Mouse (Mus musculus) Patski (cell line): Measurements from ENCODE around the gene Gm10153. TPM values are rescaled to one million over a fixed set of nuclear protein-coding genes. Genes with fewer than 3 reads are reported as not detected.
"Not testable (repeated sequence)": the region's sequence is repeated elsewhere in the genome, so short reads cannot be mapped to it uniquely, and the experiment has no call there.

ENCODE experiments used
- ATAC-seq: fragments of 100-300 bp; one replicate; pipeline ENCODE4 v1.8.0; 2021
- CTCF ChIA-PET: fragments of 350-600 bp; sonication (Branson Sonifier 250); formaldehyde crosslinking; loops from one replicate; lab custom pipeline; 2022; ENCODE audit warnings: inconsistent platforms; lab: Charles Lee
- POLR2A ChIA-PET: fragments of 350-600 bp; sonication (Branson Sonifier 250); formaldehyde crosslinking; loops from one replicate; lab custom pipeline; 2022; ENCODE audit warnings: antibody characterized with exemption, inconsistent platforms; lab: Charles Lee
- DNase-seq: peaks from one replicate; pipeline ENCODE4 v3.0.0-alpha.2; 2011; ENCODE audit warnings: low read depth, low spot score
- H3K27me3 ChIP-seq: fragments of 371-371 bp; one replicate; pipeline ENCODE4 v1.5.1; 2021
- CTCF ChIP-seq: fragments of 100-300 bp; IDR thresholded peaks from one replicate; pipeline ENCODE4 v1.5.1; 2021
- in situ Hi-C: fragments of 300-500 bp; cut with MboI; formaldehyde crosslinking; loops from 3 replicates; pipeline ENCODE4 v1.11.1; 2018; ENCODE audit warnings: low pct_unique_long_range_greater_than_20kb, mixed read lengths
- polyA plus RNA-seq: library from polyadenylated mRNA; unstranded; gene quantifications from one replicate; pipeline ENCODE4 v1.2.3, GENCODE M21; 2021

Gene Gm10153
- polyA plus RNA-seq, 1 experiment from 2014 or later: not detected

DNA sequence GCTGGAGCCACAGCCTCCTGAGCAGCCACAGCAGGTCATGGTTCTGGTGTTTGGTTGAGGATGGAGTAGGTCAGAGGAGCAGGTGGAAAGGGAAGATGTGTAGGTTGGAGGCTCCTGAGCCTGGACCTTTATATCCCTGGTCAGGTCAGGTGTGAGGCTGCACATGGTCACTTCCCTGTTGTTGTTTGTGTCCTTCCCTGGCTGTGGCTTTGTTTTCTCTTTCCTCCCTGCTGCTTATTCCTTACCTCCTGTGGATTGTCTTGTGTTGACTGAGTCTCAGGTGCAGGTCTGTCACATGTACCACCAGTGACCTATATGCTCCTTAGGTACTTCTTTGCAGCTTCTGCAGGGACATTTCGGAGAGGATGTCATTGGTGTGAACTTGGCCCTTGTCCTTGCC lies 45.7 kb downstream of the Gm10153 start, which contains the start of gene Gm45337:
Gene Gm45337, minus strand, starts transcription at position 101 of the 400 bp plus-strand sequence.
- no peak for TF ChIP-seq CTCF
- ChIA-PET CTCF (no interaction called here), POLR2A (no interaction called here)
- in situ Hi-C loops: no loop called here
- ATAC-seq (no peak), DNase-seq (no peak)
- no peaks in the 10 kb centered on the region for H3K27me3 ChIP-seq

DNA sequence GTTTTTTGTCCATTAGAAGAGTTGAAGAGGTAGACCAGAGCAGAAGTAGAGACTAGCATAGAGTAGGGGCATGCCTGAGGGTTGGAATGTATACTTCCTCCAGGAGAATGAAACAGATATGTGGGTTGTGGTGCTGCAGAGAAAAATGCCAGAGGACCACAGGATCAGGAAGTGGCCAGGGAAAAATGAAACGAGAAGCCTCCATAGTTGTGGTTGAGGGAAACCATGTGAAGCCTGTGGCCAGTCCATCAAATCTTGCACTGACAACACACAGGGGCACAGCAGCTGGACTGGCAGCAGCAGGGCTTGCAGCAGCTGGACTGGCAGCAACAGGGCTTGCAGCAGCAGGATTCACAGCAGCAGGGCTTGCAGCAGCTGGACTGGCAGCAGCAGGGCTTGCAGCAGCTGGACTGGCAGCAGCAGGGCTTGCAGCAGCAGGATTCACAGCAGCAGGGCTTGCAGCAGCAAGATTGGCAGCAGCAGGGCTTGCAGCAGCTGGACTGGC lies 46.6 kb downstream of the Gm10153 start:
- ATAC-seq, POLR2A ChIA-PET, H3K27me3 ChIP-seq, CTCF ChIA-PET, DNase-seq, in situ Hi-C loops: not testable (repeated sequence)

DNA sequence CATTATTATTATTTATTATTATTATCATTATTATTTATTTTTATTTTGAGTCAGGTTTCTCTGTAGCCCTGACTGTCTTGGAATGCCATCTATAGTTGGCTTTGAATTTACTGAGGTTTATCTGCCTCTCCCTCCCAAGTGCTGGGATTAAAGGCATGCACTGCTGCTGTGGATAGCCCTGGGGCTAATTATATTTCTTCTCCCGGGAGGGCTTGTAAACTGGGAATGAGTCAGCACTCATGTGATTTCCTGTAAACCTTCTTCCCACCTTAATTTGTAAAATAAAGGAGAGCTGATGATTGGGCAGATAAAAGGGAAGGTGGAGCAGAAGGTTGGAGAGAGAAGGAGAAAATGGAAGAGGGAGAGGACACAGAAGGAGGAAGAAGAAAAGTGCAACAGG lies 49.5 kb downstream of the Gm10153 start:
- ChIA-PET POLR2A (no interaction called here), CTCF (no interaction called here)
- in situ Hi-C loops: no loop called here
- TF ChIP-seq CTCF: no peak
- ATAC-seq (no peak), DNase-seq (no peak)
- peaks cover 12% of the 10 kb centered on the region for H3K27me3 ChIP-seq

Other genes with a start within 250 kb of the Gm10153 start
- 0.04 TPM for gene Brsk2, start 240.6 kb downstream of the Gm10153 start, polyA plus RNA-seq
- 35.2 TPM for gene Mob2, start 129.3 kb downstream of the Gm10153 start, polyA plus RNA-seq
- 15.2 TPM for gene Dusp8, start 94.5 kb downstream of the Gm10153 start, polyA plus RNA-seq
- not detected for gene Gm45618, start 69.7 kb downstream of the Gm10153 start, polyA plus RNA-seq
- not detected for gene Gm39115, start 54.4 kb downstream of the Gm10153 start, polyA plus RNA-seq
- not detected for gene Gm45337, start 45.8 kb downstream of the Gm10153 start, polyA plus RNA-seq
- gene Gm29735, start 33.3 kb downstream of the Gm10153 start, polyA plus RNA-seq: not detected
- gene Gm4553, start 24.6 kb downstream of the Gm10153 start, polyA plus RNA-seq: not detected
- gene Krtap5-2, start 14.4 kb downstream of the Gm10153 start, polyA plus RNA-seq: not detected
- not detected for gene Krtap5-3, start 11.0 kb upstream of the Gm10153 start, polyA plus RNA-seq
- gene Gm7579, start 21.5 kb upstream of the Gm10153 start, polyA plus RNA-seq: not detected
- not detected for gene Krtap5-5, start 39.6 kb upstream of the Gm10153 start, polyA plus RNA-seq
- gene Gm40460, start 50.7 kb upstream of the Gm10153 start, polyA plus RNA-seq: not detected
- gene Gm2431, start 68.0 kb upstream of the Gm10153 start, polyA plus RNA-seq: not detected
- gene Gm4559, start 84.0 kb upstream of the Gm10153 start, polyA plus RNA-seq: not detected
- not detected for gene Krtap5-1, start 106.7 kb upstream of the Gm10153 start, polyA plus RNA-seq
- not detected for gene Krtap5-4, start 113.2 kb upstream of the Gm10153 start, polyA plus RNA-seq
- 325 TPM for gene Ifitm10, start 183.4 kb upstream of the Gm10153 start, polyA plus RNA-seq
- gene Gm49369, start 192.3 kb upstream of the Gm10153 start, polyA plus RNA-seq: 1,155 TPM
- gene Ctsd, start 197.6 kb upstream of the Gm10153 start, polyA plus RNA-seq: 3,389 TPM
- 11.5 TPM for gene Syt8, start 244.5 kb upstream of the Gm10153 start, polyA plus RNA-seq